Comparison of ENCODE assay signal across 12 mouse cellular contexts in genomic region chr7:73730430-73731022, GRCm38 (mm10). TPM values are rescaled to one million over a fixed set of nuclear protein-coding genes. Genes with fewer than 3 reads are reported as not detected.
DNase-seq lines count a peak whose midpoint lies in the region; ATAC-seq lines count a peak whose summit lies in the region.
"Had no signal": no experiment of that assay in that cellular context is flagged by ENCODE, and none has a peak within 500 bp of the region (broad histone marks: within the 10 kb centered on the region; RNA-seq: fewer than 3 reads in every experiment).

No protein-coding gene starts in this region.

- WGBS in forebrain, embryonic 16.5 days, result 62% methylated on average over 10 of the region's 10 CpGs
- 62% methylated on average over 10 of the region's 10 CpGs for WGBS in forebrain, embryonic 14.5 days
- 44% methylated on average over 10 of the region's 10 CpGs for whole genome bisulfite sequencing in kidney, embryonic 14.5 days
- 67% methylated on average over 10 of the region's 10 CpGs for WGBS in neural tube, embryonic 15.5 days
- 61% methylated on average over 10 of the region's 10 CpGs for WGBS in liver, embryonic 12.5 days (ENCODE audit: insufficient replicate concordance)

- no peak for DNase-seq in forebrain, embryonic 14.5 days (ENCODE audit: low spot score)
- no peak for DNase-seq in kidney, adult 18-20 months
- peak; percentile 23 for DNase-seq in neural tube, embryonic 10.5 days (ENCODE audit: extremely low spot score, low spot score)
- no peak for DNase-seq in adrenal gland, adult 2 months
- DNase-seq: kidney, adult 2 months; liver; thymus, adult 18-20 months had no signal

- 0 out of 2 replicates have a peak, but pooled peaks have one; percentile 23 for ATAC-seq in forebrain, embryonic 16.5 days
- ATAC-seq in forebrain, embryonic 14.5 days, result no peak
- ATAC-seq in kidney, embryonic 14.5 days (ENCODE audit: low FRiP score, low TSS enrichment), result peak; percentile 62
- ATAC-seq in neural tube, embryonic 15.5 days (ENCODE audit: low FRiP score), result no peak
- no peak for ATAC-seq in liver, embryonic 12.5 days
- ATAC-seq: activated CD4-positive, CD25-positive, alpha-beta regulatory T cell, adult 4 months had no signal

- no peak overlapping the region for H3K9ac ChIP-seq in forebrain, embryonic 16.5 days (replicated peaks; ENCODE audit: low read depth, low read length)
- no peak overlapping the region for H3K9ac ChIP-seq in forebrain, embryonic 14.5 days (ENCODE audit: low read length)
- H3K9ac ChIP-seq in kidney, embryonic 14.5 days (ENCODE audit: low read depth, low read length), result no peak overlapping the region
- no peak overlapping the region for H3K9ac ChIP-seq in neural tube, embryonic 15.5 days (replicated peaks)
- H3K9ac ChIP-seq in liver, embryonic 12.5 days, result no peak overlapping the region

- no peaks in the 10 kb centered on the region for H3K36me3 ChIP-seq in forebrain, embryonic 16.5 days (ENCODE audit: control insufficient read depth, insufficient read depth)
- H3K36me3 ChIP-seq in forebrain, embryonic 14.5 days (ENCODE audit: control insufficient read depth, insufficient read depth, low read length), result no peaks in the 10 kb centered on the region
- no peaks in the 10 kb centered on the region for H3K36me3 ChIP-seq in kidney, embryonic 14.5 days (ENCODE audit: control insufficient read depth, insufficient read depth, low read length)
- no peaks in the 10 kb centered on the region for H3K36me3 ChIP-seq in neural tube, embryonic 15.5 days
- no peaks in the 10 kb centered on the region for H3K36me3 ChIP-seq in liver, embryonic 12.5 days

- H3K27me3 ChIP-seq in forebrain, embryonic 16.5 days (replicated peaks; ENCODE audit: control insufficient read depth, insufficient read depth, low read length), result no peaks in the 10 kb centered on the region
- H3K27me3 ChIP-seq in forebrain, embryonic 14.5 days (replicated peaks; ENCODE audit: control insufficient read depth, insufficient read depth, low read length), result no peaks in the 10 kb centered on the region
- H3K27me3 ChIP-seq in kidney, embryonic 14.5 days (ENCODE audit: control insufficient read depth, insufficient read depth, low read length), result no peaks in the 10 kb centered on the region
- H3K27me3 ChIP-seq in neural tube, embryonic 15.5 days (replicated peaks), result no peaks in the 10 kb centered on the region
- H3K27me3 ChIP-seq in liver, embryonic 12.5 days (replicated peaks), result no peaks in the 10 kb centered on the region; the same call in 1 of the 2 replicates

- no peaks in the 10 kb centered on the region; the same call in 1 of the 2 replicates for H3K9me3 ChIP-seq in forebrain, embryonic 16.5 days (ENCODE audit: control insufficient read depth, low read length)
- no peaks in the 10 kb centered on the region for H3K9me3 ChIP-seq in forebrain, embryonic 14.5 days (replicated peaks; ENCODE audit: control insufficient read depth, low read length)
- H3K9me3 ChIP-seq in kidney, embryonic 14.5 days (ENCODE audit: control insufficient read depth, low read length), result no peaks in the 10 kb centered on the region
- H3K9me3 ChIP-seq in neural tube, embryonic 15.5 days (replicated peaks), result no peaks in the 10 kb centered on the region
- no peaks in the 10 kb centered on the region for H3K9me3 ChIP-seq in liver, embryonic 12.5 days (replicated peaks)

- H3K4me2 ChIP-seq in forebrain, embryonic 16.5 days (ENCODE audit: low read length), result no peak overlapping the region
- H3K4me2 ChIP-seq in forebrain, embryonic 14.5 days (ENCODE audit: low read length), result no peak overlapping the region
- no peak overlapping the region for H3K4me2 ChIP-seq in kidney, embryonic 14.5 days (replicated peaks; ENCODE audit: low read depth, low read length)
- no peak overlapping the region for H3K4me2 ChIP-seq in neural tube, embryonic 15.5 days
- no peak overlapping the region for H3K4me2 ChIP-seq in liver, embryonic 12.5 days

- H3K4me3 ChIP-seq in forebrain, embryonic 16.5 days (replicated peaks; ENCODE audit: low read length), result no peak overlapping the region
- no peak overlapping the region for H3K4me3 ChIP-seq in forebrain, embryonic 14.5 days (ENCODE audit: low read depth, low read length)
- H3K4me3 ChIP-seq in kidney, embryonic 14.5 days (ENCODE audit: low read length), result no peak overlapping the region
- H3K4me3 ChIP-seq in neural tube, embryonic 15.5 days (replicated peaks), result no peak overlapping the region
- H3K4me3 ChIP-seq in liver, embryonic 12.5 days, result no peak overlapping the region

- H3K4me1 ChIP-seq in forebrain, embryonic 16.5 days (replicated peaks; ENCODE audit: control insufficient read depth, insufficient read depth, low read length), result no peaks in the 10 kb centered on the region; the same call in 1 of the 2 replicates
- no peaks in the 10 kb centered on the region for H3K4me1 ChIP-seq in forebrain, embryonic 14.5 days (ENCODE audit: control insufficient read depth, insufficient read depth, low read length)
- H3K4me1 ChIP-seq in kidney, embryonic 14.5 days (ENCODE audit: control insufficient read depth, insufficient read depth, low read length), result 0 out of 2 replicates have a peak, but pooled peaks cover 3% of the 10 kb centered on the region
- 0 out of 2 replicates have a peak, but pooled peaks cover 6% of the 10 kb centered on the region for H3K4me1 ChIP-seq in neural tube, embryonic 15.5 days
- no peaks in the 10 kb centered on the region for H3K4me1 ChIP-seq in liver, embryonic 12.5 days

- no peak overlapping the region for H3K27ac ChIP-seq in forebrain, embryonic 16.5 days (ENCODE audit: low read length)
- H3K27ac ChIP-seq in forebrain, embryonic 14.5 days (ENCODE audit: low read depth, low read length), result no peak overlapping the region
- no peak overlapping the region for H3K27ac ChIP-seq in kidney, embryonic 14.5 days (ENCODE audit: low read depth, low read length)
- H3K27ac ChIP-seq in neural tube, embryonic 15.5 days (replicated peaks), result no peak overlapping the region
- no peak overlapping the region for H3K27ac ChIP-seq in liver, embryonic 12.5 days

RNA-seq across cellular contexts. Expression of gene Fam174b, which starts 9.6 kb away (rescaled TPM):
- polyA plus RNA-seq in forebrain, embryonic 16.5 days (2015; fragmentation: Nextera tagmentation; extraction: Ambion mirVana), result 39.6 and 40.9 TPM in 2 replicates
- 13.2 and 22.6 TPM in 2 replicates for polyA plus RNA-seq in forebrain, embryonic 14.5 days (2014; fragmentation: Nextera tagmentation; extraction: Ambion mirVana)
- 17.9 and 33.9 TPM in 2 replicates for polyA plus RNA-seq in kidney, embryonic 14.5 days (2014; fragmentation: Nextera tagmentation; extraction: Ambion mirVana)
- 37.0 and 37.6 TPM in 2 replicates for polyA plus RNA-seq in neural tube, embryonic 15.5 days (2015; fragmentation: Nextera tagmentation; extraction: Ambion mirVana)
- 10 to 100 TPM in 1 of 2 experiments, 1 to 10 TPM in 1; 7.7 to 11.5 TPM for total RNA-seq in adrenal gland, adult 2 months (2021)
- polyA plus RNA-seq in adrenal gland, adult 2 months (2012; rRNA removed), result 18.8 and 19.1 TPM in 2 replicates
- 10.7 and 12.4 TPM in 2 replicates for polyA plus RNA-seq in liver, embryonic 12.5 days (2016; fragmentation: Nextera tagmentation; extraction: Ambion mirVana)

Comparison
In these comparisons a context has a peak if more than half of its experiments do, and no peak if none do; other contexts are left out.
1. ATAC-seq: peak in forebrain, embryonic 16.5 days (single experiment) and kidney, embryonic 14.5 days (single experiment); none in forebrain, embryonic 14.5 days (single experiment), neural tube, embryonic 15.5 days (single experiment) and liver, embryonic 12.5 days (single experiment).